Mouse (Mus musculus): ENCODE data around the gene Taf10.

The Taf10 gene

GRCm38 (mm10) chr7:105708733-105709132 lies 35.4 kb downstream of the Taf10 start:
- no peak for DNase-seq

- DNase-seq: no peak
Measured at GRCm38 (mm10) chr7:105703816-105704215, 40.3 kb downstream of the Taf10 start.

GRCm38 (mm10) chr7:105703184-105703583 lies 41.0 kb downstream of the Taf10 start:
- no peak for DNase-seq

GRCm38 (mm10) chr7:105690875-105691274 lies 53.3 kb downstream of the Taf10 start:
- DNase-seq: no peak
